Mouse (Mus musculus): ENCODE results near the gene Pram1. TPM values are rescaled to one million over a fixed set of nuclear protein-coding genes. Genes with fewer than 3 reads are reported as not detected.
A peak's percentile ranks its signal among the peaks of the same experiment; 100 is the strongest.

The Pram1 gene
- polyA plus RNA-seq, 1 experiment from 2014 or later = 0.36 TPM

GRCm38 (mm10) chr17:33676086-33676485, 38.2 kb downstream of the Pram1 start:
- Histone ChIP-seq H3K27me3 (ENCODE audit: insufficient read depth, low read length) (no peaks in the 10 kb centered on the region), H3K4me2 (ENCODE audit: low read length) (no peak overlapping the region), H3K36me3 (ENCODE audit: insufficient read depth, low read length) (peaks cover 7% of the 10 kb centered on the region; the same call in 1 of the 2 replicates), H3K9me3 (replicated peaks; ENCODE audit: low read length) (no peaks in the 10 kb centered on the region), H3K27ac (no peak overlapping the region), H3K4me3 (replicated peaks; ENCODE audit: low read depth, low read length) (no peak overlapping the region), H3K4me1 (replicated peaks; ENCODE audit: insufficient read depth, low read length) (peaks cover 3% of the 10 kb centered on the region; the same call in 1 of the 2 replicates), H3K9ac (ENCODE audit: low read depth, low read length) (no peak overlapping the region)
- 76% methylated on average over 2 of the region's 2 CpGs for WGBS
- no peak for TF ChIP-seq CTCF (IDR thresholded peaks at IDR 0.05; ENCODE audit: low read depth)
- ATAC-seq (replicated peaks; ENCODE audit: low FRiP score, low read depth) = no peak
- no peak for DNase-seq (ENCODE audit: low spot score)

- no peak for ATAC-seq (replicated peaks; ENCODE audit: low FRiP score, low read depth)
- DNase-seq (ENCODE audit: low spot score) = no peak
- Histone ChIP-seq H3K4me1 (replicated peaks; ENCODE audit: insufficient read depth, low read length) (peaks cover 8% of the 10 kb centered on the region; the same call in 1 of the 2 replicates), H3K9me3 (replicated peaks; ENCODE audit: low read length) (no peaks in the 10 kb centered on the region), H3K4me2 (ENCODE audit: low read length) (no peak overlapping the region), H3K27ac (no peak overlapping the region), H3K4me3 (replicated peaks; ENCODE audit: low read depth, low read length) (no peak overlapping the region), H3K9ac (ENCODE audit: low read depth, low read length) (no peak overlapping the region), H3K27me3 (ENCODE audit: insufficient read depth, low read length) (no peaks in the 10 kb centered on the region), H3K36me3 (ENCODE audit: insufficient read depth, low read length) (peaks cover 7% of the 10 kb centered on the region; the same call in 1 of the 2 replicates)
- TF ChIP-seq CTCF (IDR thresholded peaks at IDR 0.05; ENCODE audit: low read depth) = no peak
These were observed 40.9 kb downstream of the Pram1 start for GRCm38 (mm10) chr17:33678771-33679170.

GRCm38 (mm10) chr17:33681767-33682166, 43.9 kb downstream of the Pram1 start:
- DNase-seq (ENCODE audit: low spot score) (no peak), ATAC-seq (replicated peaks; ENCODE audit: low FRiP score, low read depth) (no peak)
- H3K4me1 ChIP-seq (replicated peaks; ENCODE audit: insufficient read depth, low read length) = peaks cover 16% of the 10 kb centered on the region; the same call in 1 of the 2 replicates
- no peak overlapping the region for H3K27ac ChIP-seq
- no peaks in the 10 kb centered on the region for H3K9me3 ChIP-seq (replicated peaks; ENCODE audit: low read length)
- no peaks in the 10 kb centered on the region for H3K27me3 ChIP-seq (ENCODE audit: insufficient read depth, low read length)
- H3K9ac ChIP-seq (ENCODE audit: low read depth, low read length) = no peak overlapping the region
- no peak overlapping the region for H3K4me3 ChIP-seq (replicated peaks; ENCODE audit: low read depth, low read length)
- TF ChIP-seq CTCF (IDR thresholded peaks at IDR 0.05; ENCODE audit: low read depth) = no peak
- no peak overlapping the region for H3K4me2 ChIP-seq (ENCODE audit: low read length)
- H3K36me3 ChIP-seq (ENCODE audit: insufficient read depth, low read length) = no peaks in the 10 kb centered on the region; the same call in 1 of the 2 replicates

GRCm38 (mm10) chr17:33684671-33685231, 46.9 kb downstream of the Pram1 start:
- Histone ChIP-seq H3K4me2 (ENCODE audit: low read length) (peak overlapping the region; percentile 88), H3K9ac (ENCODE audit: low read depth, low read length) (peak overlapping the region; percentile 98), H3K27me3 (ENCODE audit: insufficient read depth, low read length) (no peaks in the 10 kb centered on the region), H3K4me1 (replicated peaks; ENCODE audit: insufficient read depth, low read length) (peaks cover 16% of the 10 kb centered on the region; the same call in 1 of the 2 replicates), H3K27ac (peak overlapping the region; percentile 95), H3K9me3 (replicated peaks; ENCODE audit: low read length) (no peaks in the 10 kb centered on the region), H3K36me3 (ENCODE audit: insufficient read depth, low read length) (0 out of 2 replicates have a peak, but pooled peaks cover 5% of the 10 kb centered on the region), H3K4me3 (replicated peaks; ENCODE audit: low read depth, low read length) (peak overlapping the region; percentile 90)
- WGBS = under 1% methylated on average over 44 of the region's 44 CpGs
- DNase-seq (ENCODE audit: low spot score) (peak; percentile 77), ATAC-seq (replicated peaks; ENCODE audit: low FRiP score, low read depth) (peak; percentile 79)
- TF ChIP-seq CTCF (IDR thresholded peaks at IDR 0.05; ENCODE audit: low read depth) = peak; percentile 58

- Histone ChIP-seq H3K9ac (ENCODE audit: low read depth, low read length) (peak overlapping the region; percentile 98), H3K4me1 (replicated peaks; ENCODE audit: insufficient read depth, low read length) (peaks cover 16% of the 10 kb centered on the region; the same call in 1 of the 2 replicates), H3K27me3 (ENCODE audit: insufficient read depth, low read length) (no peaks in the 10 kb centered on the region), H3K36me3 (ENCODE audit: insufficient read depth, low read length) (0 out of 2 replicates have a peak, but pooled peaks cover 5% of the 10 kb centered on the region), H3K9me3 (replicated peaks; ENCODE audit: low read length) (no peaks in the 10 kb centered on the region), H3K4me3 (replicated peaks; ENCODE audit: low read depth, low read length) (peak overlapping the region; percentile 90), H3K27ac (peak overlapping the region; percentile 95), H3K4me2 (ENCODE audit: low read length) (peak overlapping the region; percentile 88)
- DNase-seq (ENCODE audit: low spot score) (peak; percentile 97), ATAC-seq (replicated peaks; ENCODE audit: low FRiP score, low read depth) (peak; percentile 98)
- peak; percentile 13; the same call in 1 of the 2 replicates for TF ChIP-seq CTCF (IDR thresholded peaks at IDR 0.05; ENCODE audit: low read depth)
- WGBS = under 1% methylated on average over 42 of the region's 42 CpGs
These were observed 47.4 kb downstream of the Pram1 start for GRCm38 (mm10) chr17:33685249-33685653.

- Histone ChIP-seq H3K27ac (no peak within 1 kb of the TSS), H3K4me3 (replicated peaks; ENCODE audit: low read depth, low read length) (peak within 1 kb of the TSS; percentile 90), H3K4me1 (replicated peaks; ENCODE audit: insufficient read depth, low read length) (peaks cover 16% of the 10 kb centered on the region; the same call in 1 of the 2 replicates), H3K36me3 (ENCODE audit: insufficient read depth, low read length) (peaks cover 9% of the 10 kb centered on the region; the same call in 1 of the 2 replicates), H3K9me3 (replicated peaks; ENCODE audit: low read length) (no peaks in the 10 kb centered on the region), H3K9ac (ENCODE audit: low read depth, low read length) (peak within 1 kb of the TSS; percentile 98), H3K4me2 (ENCODE audit: low read length) (peak within 1 kb of the TSS; percentile 88), H3K27me3 (ENCODE audit: insufficient read depth, low read length) (no peaks in the 10 kb centered on the region)
- WGBS = 94% methylated on average over 1 of the region's 1 CpGs
- no peak for TF ChIP-seq CTCF (IDR thresholded peaks at IDR 0.05; ENCODE audit: low read depth)
- DNase-seq (ENCODE audit: low spot score) (no peak), ATAC-seq (replicated peaks; ENCODE audit: low FRiP score, low read depth) (no peak)
These were observed 48.9 kb downstream of the Pram1 start, which contains the start of gene Hnrnpm for GRCm38 (mm10) chr17:33686760-33687159. TSS of gene Hnrnpm (minus strand) at chr17:33686860.

Other genes with a start within 250 kb of the Pram1 start
- gene Zfp101, start 243.4 kb upstream of the Pram1 start, polyA plus RNA-seq (2015; fragmentation: Nextera tagmentation; extraction: Ambion mirVana) = 11.4 and 12.6 TPM in 2 replicates
- gene Actl9, start 205.2 kb upstream of the Pram1 start, polyA plus RNA-seq (2015; fragmentation: Nextera tagmentation; extraction: Ambion mirVana) = not detected in 2 replicates
- 28.3 and 32.1 TPM in 2 replicates for gene Adamts10, start 113.9 kb upstream of the Pram1 start, polyA plus RNA-seq (2015; fragmentation: Nextera tagmentation; extraction: Ambion mirVana)
- gene Myo1f, start 82.3 kb upstream of the Pram1 start, polyA plus RNA-seq (2015; fragmentation: Nextera tagmentation; extraction: Ambion mirVana) = 1.4 and 1.5 TPM in 2 replicates
- 42.9 and 44.3 TPM in 2 replicates for gene Zfp414, start 9.0 kb upstream of the Pram1 start, polyA plus RNA-seq (2015; fragmentation: Nextera tagmentation; extraction: Ambion mirVana)
- gene Hnrnpm, start 48.8 kb downstream of the Pram1 start, polyA plus RNA-seq (2015; fragmentation: Nextera tagmentation; extraction: Ambion mirVana) = 248 and 273 TPM in 2 replicates
- gene March2, start 80.6 kb downstream of the Pram1 start, polyA plus RNA-seq (2015; fragmentation: Nextera tagmentation; extraction: Ambion mirVana) = 61.7 and 64.9 TPM in 2 replicates
- gene Rab11b, start 122.5 kb downstream of the Pram1 start, polyA plus RNA-seq (2015; fragmentation: Nextera tagmentation; extraction: Ambion mirVana) = 207 and 216 TPM in 2 replicates
- gene Angptl4, start 143.8 kb downstream of the Pram1 start, polyA plus RNA-seq (2015; fragmentation: Nextera tagmentation; extraction: Ambion mirVana) = 51.4 and 58.9 TPM in 2 replicates
- gene Kank3, start 172.5 kb downstream of the Pram1 start, polyA plus RNA-seq (2015; fragmentation: Nextera tagmentation; extraction: Ambion mirVana) = 57.5 and 70.4 TPM in 2 replicates
- 1,262 and 1,465 TPM in 2 replicates for gene Rps28, start 186.5 kb downstream of the Pram1 start, polyA plus RNA-seq (2015; fragmentation: Nextera tagmentation; extraction: Ambion mirVana)
- gene Ndufa7, start 186.5 kb downstream of the Pram1 start, polyA plus RNA-seq (2015; fragmentation: Nextera tagmentation; extraction: Ambion mirVana) = 574 and 620 TPM in 2 replicates
- gene Cd320, start 205.0 kb downstream of the Pram1 start, polyA plus RNA-seq (2015; fragmentation: Nextera tagmentation; extraction: Ambion mirVana) = 101 and 109 TPM in 2 replicates
- gene Gm7029, start 235.8 kb downstream of the Pram1 start, polyA plus RNA-seq (2015; fragmentation: Nextera tagmentation; extraction: Ambion mirVana) = not detected in 2 replicates